Mouse (Mus musculus) liver (tissue): ENCODE results near the gene Olfr485.
"Not testable (repeated sequence)": the region's sequence is repeated elsewhere in the genome, so short reads cannot be mapped to it uniquely, and the experiment has no call there.

Experiments used
- DNase-seq: peaks from one replicate; pipeline ENCODE4 v3.0.0-alpha.2; 2020; ENCODE audit warnings: mixed read lengths

Gene Olfr485

DNA sequence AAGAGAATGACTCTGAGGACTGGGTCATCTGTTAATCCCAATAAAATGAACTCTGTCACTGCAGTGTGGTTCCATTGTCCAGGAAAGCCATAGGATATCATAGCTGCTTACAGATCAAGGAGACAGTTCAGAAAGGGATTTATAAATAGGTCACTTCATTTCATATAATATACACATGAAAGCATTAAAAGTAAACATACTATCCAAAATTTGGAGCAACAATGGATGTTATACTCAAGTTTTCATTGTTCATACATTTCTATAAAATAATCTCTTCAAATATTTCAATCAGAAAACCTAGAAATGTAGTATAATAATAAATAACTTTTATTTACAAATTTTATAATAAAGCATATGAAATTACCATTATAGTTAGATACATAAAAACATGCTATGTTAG, at the start of gene Olfr485:
Gene Olfr485 (minus strand): TSS at position 101 of the 400 bp plus-strand sequence.
- no peak for DNase-seq

DNA sequence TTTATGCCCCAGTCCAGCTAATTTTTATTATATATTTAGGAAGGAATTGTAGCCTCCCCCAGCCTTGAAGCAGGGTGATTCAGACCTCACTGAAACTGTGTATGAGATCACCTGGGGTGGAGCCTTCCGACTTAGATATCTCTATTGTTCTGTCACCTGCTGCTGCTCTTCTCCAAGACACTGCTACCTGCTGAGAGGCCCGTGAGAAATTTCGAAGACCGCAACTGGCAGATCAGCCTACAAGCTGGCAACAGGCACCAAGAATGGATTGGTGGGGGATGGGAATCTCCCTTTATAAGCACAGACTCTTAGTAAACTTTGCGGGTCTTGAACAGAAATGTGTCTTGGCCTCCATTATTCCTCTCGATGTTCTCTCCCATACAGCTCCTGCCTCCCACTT, 37.3 kb upstream of the Olfr485 start:
- DNase-seq = no peak

DNA sequence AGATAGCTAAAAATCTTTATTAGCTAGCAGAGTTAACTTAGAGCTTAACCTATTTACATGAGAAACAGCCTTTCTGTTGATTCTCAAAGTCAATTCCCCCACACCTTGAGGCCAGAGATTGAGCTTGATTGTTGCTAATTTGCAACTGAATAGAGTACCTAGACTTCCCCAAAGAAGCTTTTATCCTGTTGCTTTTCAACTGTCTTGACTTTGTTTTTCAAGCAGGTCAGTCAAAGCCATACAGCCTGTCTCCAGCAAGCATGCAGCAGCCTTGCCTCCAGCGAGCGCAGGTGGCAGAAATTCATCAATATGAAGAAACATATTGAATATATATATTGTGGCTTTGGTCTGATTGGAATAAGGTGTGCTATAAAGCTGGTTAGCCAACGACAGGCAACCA, 36.7 kb upstream of the Olfr485 start:
- DNase-seq = not testable (repeated sequence)

DNA sequence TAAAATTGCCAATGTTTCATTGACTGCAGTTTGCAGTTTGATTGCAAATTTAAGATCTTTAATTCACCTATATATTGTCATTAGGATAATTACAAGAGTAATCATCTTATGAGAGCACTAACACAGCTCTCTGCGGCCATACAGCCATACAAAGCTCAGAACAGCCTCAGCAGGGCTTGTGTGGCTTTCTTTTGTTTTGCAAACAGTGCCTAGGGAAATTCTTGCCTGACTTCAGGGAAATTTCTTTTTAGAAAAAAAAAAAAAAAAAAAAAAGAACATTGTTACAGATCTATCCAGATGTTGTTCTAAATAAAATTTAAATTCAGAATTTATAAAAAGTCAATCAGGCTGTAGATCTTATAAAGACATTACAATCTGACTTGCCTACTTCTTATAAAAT, 33.0 kb upstream of the Olfr485 start:
- DNase-seq = not testable (repeated sequence)

DNA sequence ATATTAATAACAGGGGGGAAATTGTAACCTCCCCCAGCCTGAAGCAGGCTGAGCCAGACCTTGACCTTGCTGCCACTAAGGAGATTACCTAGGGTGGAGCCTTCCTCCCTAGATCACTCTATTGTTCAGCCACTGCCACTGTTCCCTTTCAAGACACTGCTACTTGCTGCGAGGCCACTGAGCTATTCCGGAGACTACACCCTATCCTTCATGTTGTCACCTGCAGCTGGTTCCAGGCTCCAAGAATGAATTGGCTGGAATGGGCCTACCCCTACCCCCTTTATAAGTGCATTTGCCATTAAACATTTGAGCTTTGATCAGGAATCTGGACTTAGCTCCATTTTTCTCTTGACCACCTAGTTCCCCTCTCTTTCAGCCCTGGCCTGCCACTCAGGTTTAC, 31.5 kb upstream of the Olfr485 start:
- not testable (repeated sequence) for DNase-seq

DNA sequence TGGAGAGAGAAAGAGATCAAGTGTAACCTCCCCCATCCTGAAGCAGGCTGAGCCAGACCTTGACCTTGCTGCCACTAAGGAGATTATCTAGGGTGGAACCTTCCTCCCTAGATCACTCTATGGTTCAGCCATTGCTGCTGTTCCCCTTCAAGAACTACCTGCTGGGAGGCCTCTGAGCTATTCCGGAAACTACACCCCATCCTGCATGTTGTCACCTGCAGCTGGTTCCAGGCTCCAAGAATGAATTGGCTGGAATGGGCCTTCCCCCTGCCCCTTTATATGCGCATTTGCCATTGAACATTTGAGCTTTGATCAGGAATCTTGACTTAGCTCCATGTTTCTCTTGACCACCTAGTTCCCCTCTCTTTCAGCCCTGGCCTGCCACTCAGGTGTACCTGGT, 25.6 kb upstream of the Olfr485 start:
- DNase-seq = not testable (repeated sequence)

DNA sequence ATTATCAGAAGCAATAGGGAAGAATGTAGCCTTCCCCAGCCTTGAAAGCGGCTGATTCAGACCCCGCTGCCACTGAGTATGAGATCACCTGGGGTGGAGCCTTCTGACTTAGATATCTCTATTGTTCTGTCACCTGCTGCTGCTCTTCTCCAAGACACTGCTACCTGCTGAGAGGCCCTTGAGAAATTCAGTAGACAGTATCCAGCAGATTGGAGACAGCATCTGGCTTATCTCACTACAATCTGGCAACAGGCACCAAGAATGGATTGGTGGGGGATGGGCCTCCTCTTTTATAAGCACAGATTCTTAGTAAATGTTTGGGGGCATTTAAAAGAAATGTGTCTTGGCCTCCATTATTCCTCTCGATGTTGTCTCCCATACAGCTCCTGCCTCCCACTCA, 24.7 kb upstream of the Olfr485 start:
- DNase-seq = not testable (repeated sequence)

DNA sequence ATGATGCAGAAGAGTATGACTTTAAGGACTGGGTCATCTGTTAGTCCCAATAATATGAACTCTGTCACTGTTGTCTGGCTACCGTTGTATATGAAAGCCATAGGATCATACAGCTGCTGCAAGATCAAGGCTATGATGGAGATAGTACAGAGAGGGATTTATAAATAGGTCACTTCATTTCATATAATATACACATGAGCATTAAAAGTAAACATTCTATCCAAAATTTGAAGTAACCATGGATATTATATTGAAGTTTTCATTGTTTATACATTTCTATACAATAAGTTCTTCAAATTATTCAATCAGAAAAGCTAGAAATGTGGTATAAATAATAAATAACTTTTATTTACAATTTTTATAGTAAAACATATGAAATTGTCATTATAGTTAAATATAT, 13.0 kb upstream of the Olfr485 start, which contains the start of gene Olfr486:
Gene Olfr486 (minus strand): TSS at position 101 of the 400 bp plus-strand sequence.
- DNase-seq = not testable (repeated sequence)

DNA sequence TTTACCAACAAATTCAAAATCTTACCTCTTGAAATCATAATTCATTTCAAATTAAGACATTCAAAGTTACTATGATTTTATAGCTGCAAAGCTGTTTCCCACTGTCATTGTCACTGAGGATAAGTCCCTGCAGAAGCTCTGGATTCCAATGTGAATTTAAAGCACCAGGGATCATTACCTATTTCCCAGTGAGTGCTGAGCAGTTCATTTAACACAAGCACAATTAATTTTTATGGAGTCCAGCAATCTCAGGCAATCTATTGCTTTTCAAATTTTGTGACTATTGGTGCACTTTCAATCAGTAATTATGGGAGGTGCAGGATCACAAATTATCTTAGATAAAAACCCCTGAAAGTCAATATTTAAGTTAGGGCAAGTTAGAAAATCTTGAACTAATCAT, 32.3 kb downstream of the Olfr485 start, which contains the start of gene Olfr484:
Gene Olfr484 (minus strand): TSS at position 101 of the 400 bp plus-strand sequence.
- no peak for DNase-seq

DNA sequence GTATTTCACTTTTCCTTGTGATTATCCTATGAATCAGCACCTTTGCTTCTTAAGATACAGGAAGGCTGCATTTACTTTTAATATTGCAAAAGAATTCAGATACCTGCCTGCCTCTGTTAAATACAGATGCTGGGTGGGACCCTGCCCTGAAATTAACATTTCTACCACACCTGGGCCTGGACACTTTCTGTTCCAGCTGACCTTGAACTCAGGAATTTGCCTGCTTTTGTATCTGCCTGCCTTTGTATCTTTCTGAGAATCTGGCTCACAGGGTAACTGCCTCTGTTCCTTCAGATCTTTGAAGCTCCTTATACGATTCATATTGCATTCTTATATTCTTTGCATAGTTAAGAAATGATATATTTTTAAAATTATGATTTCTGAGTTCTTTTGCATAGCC, 38.3 kb downstream of the Olfr485 start:
- no peak for DNase-seq

DNA sequence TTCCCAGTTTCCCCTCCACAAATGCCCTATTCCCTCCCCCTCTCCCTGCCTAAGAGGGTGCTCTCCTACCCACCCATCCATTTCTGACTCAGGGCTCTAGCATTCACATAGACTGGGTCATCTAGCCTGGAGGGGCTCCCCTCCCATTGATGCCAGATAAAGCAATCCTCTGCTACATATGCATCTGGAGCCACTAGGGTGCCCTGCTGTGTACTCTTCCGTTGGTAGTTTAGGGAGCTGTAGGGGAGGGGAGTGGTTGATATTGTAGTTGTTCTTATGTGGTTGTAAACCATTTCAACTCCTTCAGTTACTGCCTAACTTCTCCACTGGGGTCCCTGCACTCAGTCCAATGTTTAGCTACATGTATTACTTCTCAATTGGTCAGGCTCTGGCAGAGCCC, 39.0 kb downstream of the Olfr485 start:
- no peak for DNase-seq
